Mouse (Mus musculus): Measurements from ENCODE around the gene Tmem108. TPM values are rescaled to one million over a fixed set of nuclear protein-coding genes. Genes with fewer than 3 reads are reported as not detected.
"Not testable (repeated sequence)": the region's sequence is repeated elsewhere in the genome, so short reads cannot be mapped to it uniquely, and the experiment has no call there.

Tmem108 gene
- total RNA-seq, 2 experiments from 2014 or later: not detected

DNA sequence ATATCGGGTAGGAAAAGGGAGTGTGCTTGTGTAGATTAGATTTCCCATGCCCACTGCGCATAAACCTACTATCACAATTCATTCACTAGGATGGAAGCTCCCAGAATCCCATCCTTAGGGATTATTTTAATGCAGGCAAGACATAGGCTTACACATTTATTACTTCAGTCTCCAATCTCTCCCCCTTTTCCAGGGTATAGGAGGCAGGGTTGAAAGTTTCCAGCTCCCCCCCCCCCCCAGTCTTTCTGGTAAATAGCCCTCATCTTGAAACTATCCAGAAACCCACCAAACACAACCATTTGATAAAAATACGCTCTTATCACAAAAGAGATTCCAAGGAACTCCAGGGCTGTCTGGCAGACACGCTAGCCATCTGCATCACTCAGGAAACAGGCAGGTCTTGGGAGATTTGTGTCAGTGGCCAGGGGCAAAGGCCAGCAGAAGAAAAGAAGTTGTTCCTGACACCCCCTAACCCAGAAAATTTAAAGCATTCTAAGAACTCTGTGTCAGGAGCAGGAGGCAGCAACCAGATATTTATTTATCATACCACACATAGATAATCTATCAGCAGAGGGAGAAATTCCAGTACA lies 79.8 kb downstream of the Tmem108 start:
- DNase-seq (ENCODE audit: low spot score): no peak

DNA sequence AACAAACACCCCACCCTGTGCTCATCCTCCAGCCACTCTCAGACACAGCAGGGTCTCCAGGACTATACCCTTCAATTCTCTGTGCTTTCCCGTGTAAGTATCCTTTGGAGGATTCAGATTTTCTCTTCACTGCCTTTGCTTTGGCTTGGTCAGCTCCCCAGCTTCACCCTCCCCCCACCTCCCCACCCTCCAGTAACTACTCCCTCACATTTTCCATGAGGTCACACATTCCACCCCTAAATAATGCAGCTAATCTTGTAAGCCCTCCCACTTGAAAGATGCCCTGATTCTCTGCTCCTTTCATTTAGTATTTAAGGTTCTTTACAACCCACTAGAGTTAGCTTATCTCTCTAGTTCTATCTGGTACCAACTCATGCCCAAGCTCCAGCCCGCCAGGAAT lies 82.4 kb downstream of the Tmem108 start:
- DNase-seq (ENCODE audit: low spot score): no peak

DNA sequence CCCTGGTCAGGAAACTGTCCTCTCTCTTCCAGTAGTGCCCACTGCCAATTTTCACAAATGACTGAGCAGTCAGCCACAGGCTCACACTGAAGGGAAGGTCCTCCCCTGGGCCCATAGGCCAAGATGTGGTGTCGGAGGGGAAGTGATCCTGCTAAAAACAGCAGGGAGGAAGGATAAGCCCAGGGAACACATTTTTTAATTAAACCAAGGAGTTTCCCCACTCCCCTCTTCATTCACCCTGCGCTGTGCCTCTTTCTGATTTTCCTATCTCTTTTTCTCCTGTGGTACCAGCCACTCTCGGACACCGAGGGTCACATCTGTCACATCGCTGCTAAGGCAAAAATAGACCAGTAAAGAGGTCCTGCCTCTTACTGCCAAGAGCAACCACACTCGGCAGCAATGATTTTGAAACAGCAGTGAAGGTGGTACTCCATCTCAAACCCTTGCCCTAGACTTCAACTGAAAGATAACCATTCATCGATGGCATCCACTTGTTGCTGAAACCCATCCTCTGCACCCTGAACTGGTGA lies 83.0 kb downstream of the Tmem108 start:
- no peak for DNase-seq (ENCODE audit: low spot score)

DNA sequence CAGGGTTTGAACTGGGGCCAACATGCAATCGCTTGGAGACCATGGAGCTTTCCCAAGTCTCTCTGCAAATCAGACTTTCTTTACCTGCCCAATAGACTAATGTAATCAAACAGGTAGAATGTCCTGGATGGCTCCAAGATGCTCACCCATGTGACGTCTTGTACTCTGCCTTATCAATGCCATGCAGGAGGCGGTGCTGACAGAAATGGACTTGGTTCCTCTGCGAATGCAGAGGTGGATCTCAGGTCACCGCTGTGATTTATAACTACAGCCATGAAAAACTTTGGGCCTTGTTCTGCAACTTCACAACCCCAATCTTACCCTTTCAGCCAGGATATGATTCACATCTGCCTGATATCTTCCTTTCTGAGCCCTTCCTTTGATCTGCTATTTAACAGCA lies 83.8 kb downstream of the Tmem108 start:
- DNase-seq (ENCODE audit: low spot score): no peak

DNA sequence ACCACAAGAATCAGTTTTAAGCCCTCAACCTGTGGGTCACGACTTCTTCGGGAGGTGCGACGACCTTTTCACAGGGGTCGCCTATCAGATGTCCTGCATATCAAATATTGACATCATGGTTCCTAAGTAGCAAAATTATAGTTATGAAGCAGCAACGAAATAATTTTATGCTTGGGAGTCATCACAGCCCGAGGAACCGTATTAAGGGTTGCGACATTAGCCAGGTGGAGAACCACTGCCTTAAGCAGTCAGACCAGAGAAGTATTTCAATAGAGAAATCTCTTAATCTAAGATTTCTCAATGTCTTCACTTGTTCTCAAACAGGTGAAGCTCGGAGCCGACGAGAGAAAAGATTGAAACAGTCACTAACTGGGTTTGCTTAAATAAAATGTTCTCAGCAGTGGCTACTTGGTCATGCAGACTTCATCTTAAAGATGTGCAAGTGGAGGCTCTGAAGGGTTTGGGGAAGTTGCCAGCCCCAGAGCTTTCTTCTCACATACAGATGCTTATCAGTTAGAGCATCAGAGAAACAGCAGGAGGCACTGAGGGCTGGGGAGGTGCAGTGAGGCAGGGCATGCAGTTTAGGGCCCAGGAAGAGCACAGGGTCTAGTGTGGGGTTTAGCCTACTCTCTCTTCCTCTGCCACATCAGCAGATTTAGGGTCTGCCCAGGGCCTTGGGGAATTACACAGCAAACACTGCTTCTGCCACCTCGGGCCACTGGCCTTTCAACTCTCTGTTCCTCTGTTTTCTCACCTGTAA lies 85.7 kb downstream of the Tmem108 start:
- no peak for DNase-seq (ENCODE audit: low spot score)

DNA sequence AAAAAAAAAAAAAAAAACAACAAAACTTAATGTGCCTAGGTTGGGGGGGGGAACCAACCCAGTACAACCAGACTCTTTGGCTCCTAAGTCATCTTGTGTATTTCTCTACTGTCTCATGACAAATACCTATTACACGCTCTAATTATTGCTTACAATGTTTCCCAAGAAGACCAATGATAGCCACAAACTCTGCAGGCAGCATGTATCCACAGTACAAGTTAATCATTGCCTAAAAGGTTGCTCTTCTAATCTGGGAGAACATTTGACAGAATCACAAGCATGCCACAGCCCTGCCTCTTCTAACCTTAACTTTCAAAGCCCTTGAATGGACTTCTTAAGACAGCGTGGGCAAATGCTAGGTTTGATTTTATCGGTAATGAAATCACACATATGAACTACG lies 88.8 kb downstream of the Tmem108 start:
- DNase-seq (ENCODE audit: low spot score): no peak

DNA sequence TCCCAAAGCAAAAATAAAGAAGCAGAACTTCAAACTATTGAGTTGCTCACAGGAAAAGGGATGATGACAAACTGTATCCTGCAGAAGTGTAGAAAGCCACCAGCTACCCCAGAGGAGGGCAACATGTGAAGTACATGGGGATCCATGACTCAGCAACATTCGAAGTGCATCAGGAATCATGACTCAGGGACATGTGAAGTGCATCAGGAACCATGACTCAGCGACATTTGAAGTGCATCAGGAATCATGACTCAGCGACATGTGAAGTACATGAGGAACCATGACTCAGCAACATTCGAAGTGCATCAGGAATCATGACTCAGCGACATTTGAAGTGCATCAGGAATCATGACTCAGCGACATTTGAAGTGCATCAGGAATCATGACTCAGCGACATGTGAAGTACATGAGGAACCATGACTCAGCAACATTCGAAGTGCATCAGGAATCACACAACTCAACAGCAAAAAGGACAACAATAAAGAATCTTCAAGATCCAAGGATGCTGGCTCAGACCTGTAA lies 91.0 kb downstream of the Tmem108 start:
- not testable (repeated sequence) for DNase-seq (ENCODE audit: low spot score)

DNA sequence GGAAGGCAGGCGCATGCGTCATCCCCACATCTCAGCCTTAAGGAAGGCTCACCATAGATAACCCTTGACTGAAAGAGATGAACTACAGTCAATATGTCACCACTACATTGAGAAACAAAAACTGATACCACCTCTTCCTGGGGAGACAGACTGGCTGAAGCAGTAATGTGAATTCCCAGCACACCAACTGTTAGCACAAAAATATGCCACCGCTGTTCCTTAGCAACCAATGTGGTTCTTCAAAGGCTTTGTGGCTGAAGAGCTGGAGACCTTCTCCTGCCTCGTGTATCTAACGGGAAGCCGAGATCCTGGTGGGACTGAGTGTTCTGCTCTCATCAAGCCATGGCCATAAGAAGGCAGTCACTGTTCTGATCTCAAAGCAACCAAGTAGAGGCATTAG lies 92.8 kb downstream of the Tmem108 start:
- DNase-seq (ENCODE audit: low spot score): no peak

DNA sequence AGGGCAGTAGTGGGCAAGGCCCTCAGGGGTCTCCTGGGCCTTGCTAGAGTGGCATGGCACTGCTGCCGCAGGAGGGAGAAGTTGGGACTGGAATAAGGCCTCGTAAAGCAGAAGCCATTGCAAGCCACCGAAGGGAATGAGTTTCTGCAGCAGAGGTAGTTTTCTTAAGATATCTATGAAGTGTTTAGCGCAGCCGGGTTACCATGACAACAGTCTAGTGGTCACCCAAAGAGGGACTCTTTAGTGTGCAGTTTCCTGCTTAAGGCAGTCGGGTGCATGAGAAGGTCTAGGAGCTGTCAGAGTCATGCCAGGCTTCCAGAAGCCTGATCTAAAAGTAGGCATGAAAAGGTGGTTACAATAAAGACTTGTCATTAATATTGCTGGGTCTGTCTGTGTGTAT lies 95.8 kb downstream of the Tmem108 start:
- no peak for DNase-seq (ENCODE audit: low spot score)

DNA sequence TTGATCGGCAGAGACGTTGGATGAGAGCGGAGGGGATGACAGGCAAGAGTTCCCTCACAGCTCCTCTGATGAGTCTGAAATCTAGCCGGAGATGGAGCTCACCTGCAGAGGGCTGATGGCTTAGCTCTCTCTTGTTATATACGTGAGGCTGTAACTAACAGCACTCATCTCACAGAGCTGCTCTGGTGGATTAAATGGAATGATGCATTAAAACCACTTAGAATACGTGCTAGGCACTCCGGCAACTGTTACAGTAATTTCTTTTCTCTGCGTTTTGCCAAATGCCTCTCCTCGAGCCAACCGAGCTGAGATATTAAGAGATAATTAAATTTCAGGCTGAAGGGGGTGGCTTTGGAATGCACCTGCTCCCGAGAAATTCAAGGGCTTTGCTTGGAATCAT lies 97.5 kb downstream of the Tmem108 start:
- no peak for DNase-seq (ENCODE audit: low spot score)

DNA sequence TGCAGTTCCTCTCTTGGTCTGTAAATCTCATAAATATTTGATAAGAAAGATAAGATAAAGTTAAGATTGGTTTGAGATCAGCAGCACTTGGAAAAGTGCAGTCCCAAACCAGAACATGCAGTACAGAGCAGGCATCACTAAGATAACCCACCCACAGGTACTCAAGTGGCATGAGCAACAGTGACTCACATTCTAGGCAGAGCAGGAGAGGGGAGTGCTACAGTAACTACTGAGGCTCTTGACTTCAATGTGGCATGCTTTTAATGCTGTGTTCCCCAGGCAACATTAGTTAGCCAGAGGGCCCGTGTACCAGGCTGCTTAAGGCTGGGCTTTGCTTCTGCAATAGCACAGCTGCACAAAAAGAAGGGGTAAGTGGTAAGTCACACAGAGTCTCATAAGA lies 99.8 kb downstream of the Tmem108 start:
- no peak for DNase-seq (ENCODE audit: low spot score)

DNA sequence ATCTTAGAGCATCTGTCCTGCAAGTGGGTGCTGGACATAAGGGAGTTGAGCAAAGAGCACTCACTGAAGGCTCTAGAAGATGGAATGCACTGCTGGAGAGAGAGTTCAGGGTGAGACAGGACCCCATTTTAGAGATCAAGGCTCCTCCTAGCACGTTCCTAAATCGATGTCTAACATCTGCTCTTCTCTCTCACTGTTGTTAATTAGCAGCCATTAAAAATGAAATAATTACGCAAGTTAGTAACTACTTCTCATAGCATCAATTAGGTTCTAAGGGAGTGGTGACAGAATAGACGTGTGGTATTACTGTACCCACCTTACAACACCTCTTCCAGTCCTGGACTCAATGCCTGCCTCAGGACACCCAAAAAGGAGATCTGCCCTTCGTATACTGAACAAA lies 103.7 kb downstream of the Tmem108 start:
- DNase-seq (ENCODE audit: low spot score): no peak

DNA sequence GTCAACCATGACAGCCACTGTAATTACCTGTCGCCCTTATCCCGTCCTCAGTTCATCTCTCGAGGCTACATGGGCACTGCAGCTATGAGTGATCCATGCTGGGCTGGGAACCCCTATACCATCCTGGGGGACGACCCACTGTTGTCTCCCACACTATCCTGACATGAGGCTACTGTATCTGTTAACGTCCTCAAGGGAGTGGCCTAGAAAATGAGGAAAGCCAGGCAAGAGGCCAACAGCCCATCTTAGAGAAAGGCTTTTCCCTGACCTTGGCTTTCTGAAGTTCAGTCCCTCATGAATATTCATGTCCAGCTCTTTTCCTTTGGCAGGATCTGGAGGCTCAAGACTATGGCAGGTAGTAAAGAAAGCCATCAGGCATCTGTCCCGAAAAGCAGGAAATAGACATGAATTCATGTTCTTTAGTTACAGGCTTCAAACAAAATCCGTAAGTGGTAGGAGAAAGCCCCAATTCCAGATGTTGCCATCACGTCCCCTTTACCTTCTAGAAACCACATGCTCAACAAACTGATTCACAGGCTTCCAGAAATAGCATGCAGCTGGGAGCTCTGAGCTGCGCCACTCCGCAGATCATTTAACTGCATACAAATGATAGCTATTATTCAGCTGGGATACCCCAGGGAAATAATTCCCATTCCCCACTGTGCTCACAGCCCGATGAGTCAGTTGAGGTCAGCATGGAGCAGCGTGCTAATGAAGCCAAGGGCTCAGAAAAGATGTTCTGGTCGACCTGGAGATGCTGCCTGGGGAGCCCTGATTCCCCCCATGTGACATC lies 104.3 kb downstream of the Tmem108 start:
- no peak for DNase-seq (ENCODE audit: low spot score)

DNA sequence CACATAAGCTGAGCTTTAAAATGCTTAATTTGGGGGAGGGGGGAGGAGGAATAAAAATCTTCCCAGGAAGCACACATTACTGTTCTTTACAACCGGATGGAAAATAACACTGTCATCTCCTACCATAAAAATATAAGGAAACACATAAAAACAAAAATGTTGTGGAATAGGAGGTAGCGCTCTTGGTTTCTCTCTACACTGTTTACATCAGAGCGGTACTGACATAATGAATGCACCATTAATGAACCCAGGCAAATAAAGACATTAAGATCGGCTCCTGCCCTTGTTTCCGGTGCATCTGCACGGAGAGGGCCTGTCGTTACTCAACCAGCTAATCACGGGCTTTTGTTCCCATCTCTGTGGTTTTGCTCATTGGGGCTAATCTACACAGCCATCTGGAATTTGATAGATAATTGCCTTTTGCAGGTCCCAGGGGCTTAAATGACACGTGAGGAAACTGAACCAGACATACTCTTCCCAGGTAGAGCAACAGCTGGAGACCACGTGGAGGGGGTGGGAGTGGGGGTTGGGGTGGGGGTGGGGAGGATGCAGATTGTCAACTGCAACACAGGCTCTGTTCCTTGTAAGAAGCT lies 107.5 kb downstream of the Tmem108 start:
- DNase-seq (ENCODE audit: low spot score): no peak

DNA sequence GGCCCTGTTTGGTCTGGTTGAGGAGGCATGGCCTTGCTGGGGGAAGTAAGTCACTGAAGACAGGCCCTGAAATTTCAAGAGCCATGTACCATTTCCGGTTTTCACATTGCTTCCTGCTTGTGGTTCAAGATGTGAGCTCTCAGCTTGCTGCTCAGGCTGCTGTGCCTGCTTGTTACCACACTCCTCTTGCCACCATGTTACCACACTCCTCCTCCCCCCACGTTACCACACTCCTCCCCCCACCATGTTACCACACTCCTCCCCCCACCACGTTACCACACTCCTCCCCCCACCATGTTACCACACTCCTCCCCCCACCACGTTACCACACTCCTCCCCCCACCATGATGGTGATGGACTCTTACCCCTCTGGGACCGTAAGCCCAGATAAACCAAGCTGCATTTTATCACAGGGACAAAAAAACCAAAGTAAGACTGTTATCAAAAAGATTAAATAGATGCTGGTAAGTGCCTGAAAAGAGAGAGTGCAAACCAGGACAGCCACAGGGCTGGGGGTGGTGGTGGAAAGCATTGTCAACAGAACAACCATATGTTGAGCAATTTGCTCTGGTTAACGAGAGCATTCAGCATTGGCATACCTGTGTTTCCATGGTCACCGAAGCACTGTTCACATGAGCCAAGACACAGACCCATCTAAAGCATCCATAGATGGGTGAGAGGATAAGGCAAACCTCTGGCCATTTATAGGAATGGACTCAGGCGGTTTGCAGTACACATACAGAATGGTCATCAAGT lies 109.3 kb downstream of the Tmem108 start:
- DNase-seq (ENCODE audit: low spot score): no peak

DNA sequence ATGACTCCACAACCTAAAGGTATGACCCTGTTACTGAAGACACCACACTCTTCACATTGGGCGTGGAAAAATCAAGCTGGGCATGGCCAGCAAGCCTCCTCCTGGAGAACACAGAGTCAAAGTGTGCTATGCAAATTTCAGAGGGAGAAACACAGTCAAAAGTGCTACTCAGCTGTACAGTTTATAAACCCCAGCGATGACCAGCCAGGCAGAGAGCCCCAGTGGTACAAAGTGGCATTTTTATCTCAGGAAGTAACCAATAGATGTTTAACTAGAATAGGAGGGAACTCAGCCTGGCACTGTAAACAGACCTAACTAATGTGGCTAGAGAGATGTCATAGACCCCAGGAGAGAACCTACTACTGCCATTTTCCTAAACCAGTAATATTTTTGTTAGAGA lies 115.0 kb downstream of the Tmem108 start:
- no peak for DNase-seq (ENCODE audit: low spot score)

DNA sequence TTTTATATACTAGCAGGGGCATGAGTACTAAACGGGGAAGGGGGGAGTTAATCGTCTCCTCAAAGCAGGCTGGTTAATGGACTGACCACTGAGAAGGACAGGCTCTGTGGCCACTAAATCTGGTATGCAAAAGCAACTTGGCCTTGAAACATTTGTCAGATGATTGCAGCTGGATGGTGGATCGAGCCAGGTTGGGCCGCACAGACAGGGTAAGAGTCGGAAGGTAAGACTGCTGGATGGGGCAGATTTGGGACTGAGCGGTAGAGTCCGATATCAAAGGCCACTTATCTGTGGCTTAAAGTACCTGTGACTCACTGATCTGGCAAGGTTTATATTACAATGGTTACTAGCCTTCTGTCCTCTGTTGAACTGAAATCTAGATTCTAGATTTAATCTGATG lies 115.9 kb downstream of the Tmem108 start:
- DNase-seq (ENCODE audit: low spot score): no peak

DNA sequence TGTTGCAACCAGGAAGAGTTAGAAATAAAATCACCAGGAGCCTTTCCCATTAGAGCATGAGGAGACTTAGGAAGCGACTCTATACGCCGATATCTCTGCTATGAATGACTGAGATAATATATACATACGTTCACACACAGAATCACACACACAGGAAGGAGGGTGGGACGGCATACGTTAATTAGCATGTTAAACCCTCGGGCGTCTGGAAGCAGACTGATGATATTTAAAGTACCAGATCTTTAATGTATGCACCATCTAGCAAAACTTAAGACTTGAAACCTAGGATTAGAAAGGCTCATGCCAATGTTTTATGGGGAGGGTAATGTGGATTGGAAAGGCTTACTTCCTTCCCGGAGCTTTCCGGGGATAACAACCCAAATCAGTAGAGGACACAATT lies 119.3 kb downstream of the Tmem108 start:
- DNase-seq (ENCODE audit: low spot score): no peak

DNA sequence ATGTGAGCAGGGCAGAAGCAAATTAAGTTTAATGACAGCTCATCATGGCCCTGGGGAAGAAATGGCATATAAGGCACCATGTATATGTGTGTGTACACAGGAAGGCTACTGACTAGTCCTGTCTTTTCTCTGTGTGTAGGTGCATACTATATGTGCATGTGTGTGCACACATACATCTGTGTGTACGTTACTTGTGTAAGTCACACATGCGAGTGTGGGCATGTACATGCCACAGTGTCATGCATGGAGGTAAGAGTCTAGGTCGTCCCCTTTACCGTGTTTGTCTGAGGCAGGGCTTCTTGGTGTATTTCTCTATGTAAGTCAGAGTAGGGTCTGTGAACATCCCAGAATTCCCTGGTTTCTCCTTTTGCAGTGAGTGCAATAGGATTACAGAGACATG lies 120.3 kb downstream of the Tmem108 start:
- DNase-seq (ENCODE audit: low spot score): no peak

DNA sequence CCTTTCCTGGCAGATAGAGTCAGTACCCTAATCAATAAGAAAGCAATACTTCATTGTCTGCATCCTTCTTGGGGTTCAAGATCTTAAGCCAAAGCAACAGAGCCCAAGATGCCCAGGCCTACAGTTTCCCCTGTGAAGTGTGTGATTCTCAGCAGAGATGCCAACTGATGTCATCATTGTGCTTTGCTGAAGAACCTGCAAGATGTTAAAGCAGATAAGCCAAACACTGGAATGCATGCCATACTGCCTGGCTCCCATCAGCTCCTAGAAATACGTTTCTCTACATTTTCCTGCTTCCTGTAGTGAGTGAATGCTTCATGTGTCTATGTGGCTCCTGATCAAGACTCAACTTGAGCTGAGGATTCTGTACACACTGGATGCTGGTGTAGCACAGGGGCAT lies 122.2 kb downstream of the Tmem108 start:
- DNase-seq (ENCODE audit: low spot score): no peak

DNA sequence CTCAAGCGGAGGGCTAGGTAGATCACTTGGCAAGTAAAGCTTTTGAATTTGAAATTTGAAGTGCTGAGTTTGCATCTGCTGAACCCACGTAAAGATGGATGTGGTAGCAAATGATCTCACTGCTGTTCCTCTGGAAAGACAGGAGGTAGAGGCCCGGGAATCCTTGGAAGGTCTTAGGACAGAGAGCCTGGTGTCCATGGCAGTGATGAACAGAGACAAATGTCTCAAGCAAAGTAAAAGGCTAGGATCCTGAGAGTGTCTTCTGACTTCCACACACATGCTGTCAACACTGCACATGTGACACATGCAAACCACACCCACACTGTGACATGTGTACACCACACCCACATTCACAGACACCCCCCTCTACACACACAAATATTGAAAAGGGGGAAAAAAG lies 124.2 kb downstream of the Tmem108 start:
- no peak for DNase-seq (ENCODE audit: low spot score)

All from gastrocnemius, adult 18-20 months (tissue).